Mouse (Mus musculus) liver, embryonic 14.5 days (tissue): Measurements from ENCODE around the gene 1700034J05Rik. TPM values are rescaled to one million over a fixed set of nuclear protein-coding genes. Genes with fewer than 3 reads are reported as not detected.

ENCODE experiments used
- ATAC-seq: fragments of 200-750 bp; cut with Nextera tagmentation; 2 replicates; pipeline ENCODE4 v1.8.0; 2017; ENCODE audit warnings: moderate number of reproducible peaks, mild to moderate bottlenecking, moderate library complexity; ENCODE audit not compliant: insufficient read depth
- DNase-seq, 3 experiments: peaks; one replicate each; pipeline ENCODE4 v3.0.0-alpha.2; 2012 to 2013; ENCODE audit warnings: low read depth in 3 of 3, low spot score in 3 of 3
- H3K27ac ChIP-seq: fragments of 300-500 bp; sonication (generic); 2 replicates; pipeline ENCODE4 v1.5.1; 2014; ENCODE audit warnings: moderate library complexity, mild to moderate bottlenecking, control low read depth, inconsistent platforms
- H3K27me3 ChIP-seq: fragments of 300-500 bp; sonication (generic); 2 replicates; pipeline ENCODE4 v1.6.1; 2014; ENCODE audit warnings: mild to moderate bottlenecking, low read length, moderate library complexity; ENCODE audit not compliant: control insufficient read depth, insufficient read depth
- H3K36me3 ChIP-seq: fragments of 300-500 bp; sonication (generic); replicated peaks from 2 replicates; pipeline ENCODE4 v1.6.1; 2014; ENCODE audit warnings: low read depth; ENCODE audit not compliant: control insufficient read depth, insufficient read depth
- H3K4me1 ChIP-seq, 2 experiments: fragments of 200-500 bp in 1 of 2; fragments of 300-500 bp in 1 of 2; sonication (generic) in 1 of 2; replicated peaks; 2 replicates each; pipeline ENCODE4 v1.6.1; 2012 to 2014; ENCODE audit warnings: antibody characterized with exemption in 1 of 2, inconsistent platforms in 1 of 2, low read length in 1 of 2; ENCODE audit not compliant: control insufficient read depth in 2 of 2, insufficient read depth in 2 of 2
- H3K4me2 ChIP-seq: fragments of 300-500 bp; sonication (generic); 2 replicates; pipeline ENCODE4 v1.6.1; 2014; ENCODE audit warnings: low read depth, mild to moderate bottlenecking, control low read depth, moderate library complexity
- H3K4me3 ChIP-seq, 2 experiments: fragments of 200-500 bp in 1 of 2; fragments of 300-500 bp in 1 of 2; sonication (generic) in 1 of 2; 2 replicates each; pipeline ENCODE4 v1.5.1; 2012 to 2014; ENCODE audit warnings: low read depth in 2 of 2, low read length in 2 of 2, mild to moderate bottlenecking in 2 of 2, control low read depth in 1 of 2, inconsistent platforms in 1 of 2, moderate library complexity in 1 of 2; ENCODE audit not compliant: insufficient read depth in 1 of 2
- H3K9ac ChIP-seq: fragments of 300-500 bp; sonication (generic); replicated peaks from 2 replicates; pipeline ENCODE4 v1.6.1; 2014; ENCODE audit warnings: mild to moderate bottlenecking, control low read depth, moderate library complexity
- H3K9me3 ChIP-seq: fragments of 300-500 bp; sonication (generic); 2 replicates; pipeline ENCODE4 v1.6.1; 2016; ENCODE audit warnings: low read length, mixed read lengths; ENCODE audit not compliant: control insufficient read depth
- CTCF ChIP-seq: IDR thresholded peaks from 2 replicates; pipeline ENCODE4 v1.5.1; 2016; ENCODE audit warnings: antibody characterized with exemption, low read depth, control low read depth
- EP300 ChIP-seq: IDR thresholded peaks from 2 replicates; pipeline ENCODE4 v1.6.1; 2016; ENCODE audit warnings: antibody characterized with exemption, low read depth
- WGBS: fragments of 180-500 bp; shearing (Covaris S2); extraction: QIAGEN DNeasy Blood & Tissue Kit; methylation state at CpG from one replicate; pipeline ENCODE4 v1.1.7; 2014; ENCODE audit not compliant: insufficient replicate concordance; 5-methylcytosine and 5-hydroxymethylcytosine counted together
- polyA plus RNA-seq, 2 experiments: library from polyadenylated mRNA; depleted of rRNA in 1 of 2; stranded (reverse) in 1 of 2; unstranded in 1 of 2; fragments of >200 nt; fragmentation: Nextera tagmentation in 1 of 2; extraction: Ambion mirVana in 1 of 2; gene quantifications; 2 replicates each; pipeline versions ENCODE4 v1.2.1 to v1.2.3; 2012 to 2014

1700034J05Rik gene
- polyA plus RNA-seq, 2 experiments: not detected

DNA sequence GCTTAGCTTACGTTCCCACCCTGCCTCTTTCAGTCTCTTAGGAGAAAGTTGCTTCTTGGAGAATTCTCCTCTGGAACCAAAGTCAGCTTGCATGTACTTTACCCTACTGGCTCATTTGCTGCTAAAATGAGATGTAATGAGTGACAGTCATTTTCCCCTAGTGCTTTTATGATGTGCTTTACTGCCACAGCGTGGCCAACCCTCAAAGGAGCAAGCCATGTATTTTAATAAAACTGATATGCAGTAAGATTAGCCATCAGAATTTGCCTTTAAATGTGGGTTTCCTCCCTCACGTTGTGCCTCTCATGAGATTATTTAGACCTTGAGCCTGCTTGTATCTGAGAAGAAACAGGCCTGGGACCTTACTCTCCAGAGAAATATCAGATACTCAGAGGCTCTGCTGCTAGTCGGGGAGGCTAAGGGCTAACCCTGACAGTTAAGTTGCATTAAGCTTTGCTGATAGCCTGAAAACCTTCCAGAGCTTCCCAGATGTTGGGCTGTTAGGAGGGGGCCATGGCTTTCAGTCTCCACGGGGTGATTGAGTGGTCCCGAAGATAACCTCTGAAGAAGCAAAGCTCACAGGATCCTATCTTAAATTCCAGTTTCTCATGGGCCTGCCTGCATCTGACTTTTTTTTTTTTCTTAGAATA is 7.7 kb upstream of the 1700034J05Rik start:
- ATAC-seq: peak; percentile 82
- H3K4me3 ChIP-seq: no peak overlapping the region
- WGBS: 18% methylated on average over 6 of the region's 6 CpGs
- peaks cover 3 to 25% of the 10 kb centered on the region in 2 experiments; a peak in 3 of 4 replicates for H3K4me1 ChIP-seq
- TF ChIP-seq EP300: 0 out of 2 replicates have a peak, but pooled peaks have one; percentile 37
- peak; percentile 26; the same call in 1 of the 2 replicates for TF ChIP-seq CTCF
- H3K9ac ChIP-seq: no peak overlapping the region
- no peak overlapping the region for H3K4me2 ChIP-seq
- no peaks in the 10 kb centered on the region for H3K27me3 ChIP-seq
- no peaks in the 10 kb centered on the region for H3K9me3 ChIP-seq
- no peaks in the 10 kb centered on the region for H3K36me3 ChIP-seq
- peak in 1 of 3 experiments; percentile 46 for DNase-seq
- H3K27ac ChIP-seq: no peak overlapping the region

DNA sequence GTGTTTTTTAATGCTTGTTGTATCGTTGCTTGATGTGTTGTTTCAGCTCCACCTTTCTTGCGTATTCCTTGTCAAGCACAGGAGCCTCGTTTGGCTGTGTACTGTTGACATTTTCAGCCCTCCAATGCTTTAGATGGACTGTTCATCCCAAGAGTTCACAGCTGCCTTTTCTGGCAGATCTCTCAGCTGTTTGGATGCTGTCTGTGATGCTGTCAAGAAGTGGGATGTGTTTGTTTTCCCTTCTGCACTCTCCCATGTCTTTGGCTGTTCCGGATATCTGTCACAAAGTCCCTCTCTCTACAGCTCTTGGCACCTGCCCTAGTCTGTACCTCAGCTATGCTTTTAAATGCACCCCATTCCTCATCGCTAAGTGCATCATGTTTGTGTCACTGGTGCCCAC is 6.7 kb upstream of the 1700034J05Rik start:
- no peaks in the 10 kb centered on the region for H3K36me3 ChIP-seq
- TF ChIP-seq CTCF (no peak), EP300 (no peak)
- H3K27me3 ChIP-seq: no peaks in the 10 kb centered on the region
- no peak overlapping the region for H3K4me2 ChIP-seq
- no peaks in the 10 kb centered on the region for H3K9me3 ChIP-seq
- H3K9ac ChIP-seq: no peak overlapping the region
- ATAC-seq (no peak), DNase-seq (no peak)
- H3K27ac ChIP-seq: no peak overlapping the region
- H3K4me1 ChIP-seq: peaks cover 6 to 28% of the 10 kb centered on the region in 2 experiments; a peak in 3 of 4 replicates
- 62% methylated on average over 5 of the region's 5 CpGs for WGBS
- no peak overlapping the region for H3K4me3 ChIP-seq

DNA sequence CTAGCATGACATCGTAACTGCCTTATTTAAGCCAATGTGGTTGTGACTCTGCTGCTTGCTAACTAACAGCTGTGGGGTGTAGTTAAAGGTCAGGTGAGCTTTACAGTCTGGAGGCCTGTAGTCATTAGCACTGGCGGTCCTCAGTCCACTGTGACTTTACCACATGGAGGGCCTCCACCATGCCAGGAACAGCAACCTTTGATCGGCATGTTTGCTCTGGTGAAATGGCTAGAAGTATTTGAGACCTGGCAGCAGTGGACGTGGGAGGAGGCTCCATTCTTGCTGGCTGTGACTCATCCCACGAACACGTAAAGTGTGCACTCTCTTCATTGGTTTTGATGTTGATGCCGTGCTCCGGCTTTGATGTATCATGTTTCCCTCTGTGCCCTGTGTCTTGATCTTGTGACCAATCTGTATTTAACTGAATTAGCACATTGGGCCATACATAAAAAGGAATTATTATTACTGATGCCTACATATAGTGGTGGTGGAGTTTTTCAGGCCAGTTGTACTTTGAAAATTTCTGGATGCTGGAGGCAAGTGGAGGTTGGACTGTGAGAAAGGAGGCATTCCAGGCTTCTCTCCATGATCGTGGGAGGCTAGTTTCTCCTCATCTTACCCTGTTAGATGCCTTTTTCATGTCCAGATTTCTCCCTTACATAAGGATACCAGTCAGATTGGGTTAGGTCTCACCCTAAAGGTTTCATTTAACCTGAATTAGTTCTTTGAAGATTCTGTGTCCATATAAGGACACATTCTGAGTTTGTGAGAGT is 5.9 kb upstream of the 1700034J05Rik start:
- DNase-seq (no peak), ATAC-seq (no peak)
- Histone ChIP-seq H3K4me2 (no peak overlapping the region), H3K27ac (no peak overlapping the region), H3K36me3 (no peaks in the 10 kb centered on the region), H3K9me3 (no peaks in the 10 kb centered on the region), H3K27me3 (no peaks in the 10 kb centered on the region), H3K4me3 (no peak overlapping the region), H3K9ac (no peak overlapping the region), H3K4me1 (peaks cover 12 to 34% of the 10 kb centered on the region in 2 experiments)
- WGBS: 74% methylated on average over 9 of the region's 9 CpGs
- TF ChIP-seq EP300: no peak
- no peak for TF ChIP-seq CTCF

DNA sequence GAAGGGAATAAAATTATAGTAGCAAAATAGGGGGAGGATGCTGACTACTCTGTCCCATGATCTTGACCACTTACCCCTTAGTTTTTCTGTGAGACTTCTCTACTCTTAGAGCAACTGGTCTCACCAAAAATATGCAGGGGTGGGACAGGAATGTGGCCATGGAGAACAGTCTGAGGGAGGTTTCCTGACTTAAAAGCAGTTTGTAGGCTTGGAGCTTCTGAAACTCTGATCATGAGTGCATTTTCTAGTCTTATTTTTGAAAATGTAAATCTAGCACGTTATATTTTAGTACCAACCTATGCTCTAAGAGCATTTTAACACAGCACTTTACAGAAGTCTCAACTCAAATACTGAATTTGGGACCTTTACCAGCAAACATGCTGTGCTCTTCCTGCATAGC is 4.5 kb upstream of the 1700034J05Rik start:
- no peak overlapping the region for H3K4me3 ChIP-seq
- no peak overlapping the region for H3K27ac ChIP-seq
- 47% methylated on average over 1 of the region's 1 CpGs for WGBS
- ATAC-seq: no peak
- TF ChIP-seq EP300: no peak
- no peak for TF ChIP-seq CTCF
- no peaks in the 10 kb centered on the region for H3K27me3 ChIP-seq
- H3K4me2 ChIP-seq: no peak overlapping the region
- H3K9me3 ChIP-seq: no peaks in the 10 kb centered on the region
- no peaks in the 10 kb centered on the region for H3K36me3 ChIP-seq
- H3K4me1 ChIP-seq: peaks cover 15 to 40% of the 10 kb centered on the region in 2 experiments
- no peak overlapping the region for H3K9ac ChIP-seq
- DNase-seq: no peak

DNA sequence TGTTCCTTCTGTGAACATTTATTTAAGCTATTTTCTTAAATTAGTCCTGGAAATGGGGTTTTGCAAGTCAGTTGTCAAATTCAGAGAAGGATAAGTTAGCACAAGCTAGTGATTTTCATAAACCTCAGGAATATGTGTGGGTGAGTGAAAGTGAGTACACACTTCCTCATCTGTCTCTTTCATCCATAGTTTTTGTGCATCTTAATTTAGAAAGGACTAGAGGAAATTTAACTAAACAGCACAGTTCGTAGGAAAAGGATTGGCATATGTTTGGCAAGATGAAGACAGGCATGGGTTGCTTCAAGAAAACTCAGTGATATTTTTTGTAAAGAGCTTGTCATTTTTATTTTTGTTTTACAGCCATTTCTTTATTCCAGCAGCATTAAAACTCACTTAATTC is 2.7 kb upstream of the 1700034J05Rik start:
- ATAC-seq: no peak
- TF ChIP-seq EP300 (no peak), CTCF (no peak)
- H3K9me3 ChIP-seq: no peaks in the 10 kb centered on the region
- no peak for DNase-seq
- H3K36me3 ChIP-seq: no peaks in the 10 kb centered on the region
- 77% methylated on average over 1 of the region's 1 CpGs for WGBS
- no peak overlapping the region for H3K4me3 ChIP-seq
- H3K27ac ChIP-seq: no peak overlapping the region
- peaks cover 15 to 40% of the 10 kb centered on the region in 2 experiments for H3K4me1 ChIP-seq
- no peaks in the 10 kb centered on the region for H3K27me3 ChIP-seq
- H3K9ac ChIP-seq: no peak overlapping the region
- H3K4me2 ChIP-seq: no peak overlapping the region
